Mouse (Mus musculus) hematopoietic stem cell, adult 5-6 weeks (primary cell): ENCODE measurements around the gene Eif4e2. TPM values are rescaled to one million over a fixed set of nuclear protein-coding genes. Genes with fewer than 3 reads are reported as not detected.

ENCODE experiments used
- ATAC-seq, 2 experiments: fragments of 125-278 bp in 1 of 2; replicated peaks in 1 of 2; 2 replicates each; pipeline ENCODE4 v1.8.0; 2016 to 2017; ENCODE audit warnings: inconsistent platforms in 2 of 2, mild to moderate bottlenecking in 2 of 2, moderate number of reproducible peaks in 2 of 2, low read depth in 1 of 2, moderate TSS enrichment in 1 of 2; ENCODE audit not compliant: low FRiP score in 2 of 2, poor library complexity in 2 of 2, severe bottlenecking in 2 of 2, insufficient read depth in 1 of 2, low TSS enrichment in 1 of 2
- total RNA-seq: library from RNA; stranded (forward); fragments of 172-1452, 232-1000 nt; gene quantifications from 2 replicates; pipeline ENCODE4 v1.2.3, GENCODE M21; 2017

The Eif4e2 gene
- 123 and 155 TPM in 2 replicates for total RNA-seq

GRCm38 (mm10) chr1:87213735-87214704 is at the start of gene Eif4e2:
TSS of gene Eif4e2 (plus strand) at chr1:87213914.
- peak; percentile 92 to 95 for ATAC-seq

- no peak for ATAC-seq
These were observed 49.4 kb upstream of the Eif4e2 start for GRCm38 (mm10) chr1:87164164-87164795.

DNA sequence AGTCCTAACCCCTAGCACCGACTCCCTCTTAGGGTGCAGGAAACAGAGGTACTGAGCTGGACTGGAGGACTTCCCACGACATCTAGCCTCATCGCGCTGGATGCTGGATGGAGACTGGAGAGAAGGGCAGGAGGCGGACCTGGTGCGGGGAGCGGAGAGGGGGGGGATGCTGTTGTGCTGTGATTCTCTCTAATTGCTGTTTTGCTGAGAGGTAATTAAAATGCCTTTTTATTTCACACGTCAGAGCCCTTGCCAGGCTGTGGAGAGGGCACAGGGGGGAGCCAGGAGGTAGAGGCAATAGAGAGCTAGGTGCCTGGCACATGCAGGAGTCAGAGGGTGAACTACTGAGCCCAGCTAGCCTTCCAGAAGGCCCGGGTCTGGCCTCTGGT is 48.9 kb upstream of the Eif4e2 start:
- ATAC-seq: no peak

DNA sequence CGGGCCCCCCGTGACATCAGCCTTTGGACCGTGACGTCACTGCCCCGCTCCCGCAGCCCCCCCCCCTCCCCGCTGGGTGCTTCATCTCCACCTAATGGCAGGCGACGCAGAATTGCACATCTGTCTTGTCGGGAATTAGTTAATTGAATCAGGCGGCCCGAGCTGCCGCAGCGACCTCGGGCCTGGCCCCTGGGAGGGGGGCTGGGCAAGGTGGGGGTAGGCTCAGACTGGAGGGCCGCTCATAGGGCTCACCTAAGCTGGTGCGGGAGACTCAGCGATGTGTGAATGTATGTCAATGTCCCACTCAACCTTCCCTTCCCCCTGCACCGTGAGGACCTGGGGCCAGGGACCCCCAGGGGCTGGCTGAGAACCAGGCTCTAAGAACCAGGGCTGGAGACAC is 43.3 kb upstream of the Eif4e2 start:
- no peak for ATAC-seq

- no peak for ATAC-seq
These were observed 42.4 kb upstream of the Eif4e2 start for GRCm38 (mm10) chr1:87171312-87171711.

DNA sequence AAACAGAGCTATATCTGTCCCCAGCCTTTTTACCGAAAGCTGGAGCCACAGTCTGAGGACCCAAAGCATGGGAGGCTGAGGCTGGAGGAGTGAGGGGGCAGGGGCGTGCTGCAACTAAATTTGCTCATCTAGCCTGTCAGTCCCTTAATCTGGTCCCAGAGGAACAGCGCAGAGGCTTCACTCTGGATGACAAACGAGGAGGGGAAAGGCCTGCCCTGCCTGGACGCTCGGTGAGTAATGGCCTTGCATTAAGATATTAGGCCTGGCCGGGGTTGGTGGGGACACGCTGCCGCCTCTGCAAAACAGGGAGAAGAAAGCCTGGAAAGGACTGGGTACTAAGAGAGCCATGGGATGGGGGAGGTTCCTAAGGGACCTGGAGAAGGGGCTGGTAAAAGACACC is 41.4 kb upstream of the Eif4e2 start:
- no peak for ATAC-seq

- ATAC-seq: peak in 1 of 2 experiments; percentile 51; a peak in 2 of 4 replicates
These were observed 39.4 kb upstream of the Eif4e2 start for GRCm38 (mm10) chr1:87174006-87174955.

DNA sequence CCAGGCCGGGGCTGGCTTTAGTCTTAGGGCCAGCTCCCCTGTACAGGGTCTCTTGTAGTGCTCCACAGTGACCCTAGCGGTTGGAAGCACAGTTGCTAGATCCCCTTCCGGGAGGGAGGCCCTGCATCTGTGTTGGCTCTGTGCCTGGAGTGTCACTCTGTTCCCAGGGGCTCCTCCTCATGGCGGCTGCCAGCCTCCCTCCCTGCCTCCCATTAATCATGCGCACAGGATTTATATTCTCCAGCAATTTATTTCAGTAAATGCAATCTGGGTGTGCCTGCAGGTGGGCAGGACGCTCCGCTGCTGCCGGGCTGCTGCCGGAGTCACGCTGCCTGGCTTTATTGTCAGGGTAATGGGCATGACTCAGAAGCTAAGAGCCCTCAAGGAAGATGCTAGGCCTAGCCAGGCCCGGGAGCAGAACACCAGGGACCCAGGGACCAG is 37.8 kb upstream of the Eif4e2 start:
- peak; percentile 73 to 80 for ATAC-seq

DNA sequence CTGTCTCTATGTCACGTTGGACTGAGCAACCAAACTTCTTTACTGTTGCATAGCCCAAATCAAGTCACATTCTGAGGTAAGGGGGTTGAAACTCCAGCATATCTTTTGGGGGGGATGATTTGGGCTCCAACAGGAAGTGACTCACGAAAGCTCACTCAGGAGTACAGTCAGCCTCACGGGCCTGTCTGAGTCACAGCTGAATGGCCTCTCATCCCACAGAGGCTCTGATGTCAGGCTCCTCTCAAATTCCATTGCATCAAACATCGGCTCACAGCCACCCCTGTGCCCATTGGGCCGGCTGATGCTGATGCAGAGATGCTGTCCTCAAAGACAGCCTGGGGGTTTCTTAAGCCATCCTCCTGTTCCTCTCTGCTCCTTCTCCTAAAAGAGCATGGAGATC is 32.8 kb upstream of the Eif4e2 start:
- no peak for ATAC-seq

GRCm38 (mm10) chr1:87183013-87183412 is 30.7 kb upstream of the Eif4e2 start, which contains the start of gene Prss56:
TSS of gene Prss56 (plus strand) at chr1:87183313.
- ATAC-seq: no peak

DNA sequence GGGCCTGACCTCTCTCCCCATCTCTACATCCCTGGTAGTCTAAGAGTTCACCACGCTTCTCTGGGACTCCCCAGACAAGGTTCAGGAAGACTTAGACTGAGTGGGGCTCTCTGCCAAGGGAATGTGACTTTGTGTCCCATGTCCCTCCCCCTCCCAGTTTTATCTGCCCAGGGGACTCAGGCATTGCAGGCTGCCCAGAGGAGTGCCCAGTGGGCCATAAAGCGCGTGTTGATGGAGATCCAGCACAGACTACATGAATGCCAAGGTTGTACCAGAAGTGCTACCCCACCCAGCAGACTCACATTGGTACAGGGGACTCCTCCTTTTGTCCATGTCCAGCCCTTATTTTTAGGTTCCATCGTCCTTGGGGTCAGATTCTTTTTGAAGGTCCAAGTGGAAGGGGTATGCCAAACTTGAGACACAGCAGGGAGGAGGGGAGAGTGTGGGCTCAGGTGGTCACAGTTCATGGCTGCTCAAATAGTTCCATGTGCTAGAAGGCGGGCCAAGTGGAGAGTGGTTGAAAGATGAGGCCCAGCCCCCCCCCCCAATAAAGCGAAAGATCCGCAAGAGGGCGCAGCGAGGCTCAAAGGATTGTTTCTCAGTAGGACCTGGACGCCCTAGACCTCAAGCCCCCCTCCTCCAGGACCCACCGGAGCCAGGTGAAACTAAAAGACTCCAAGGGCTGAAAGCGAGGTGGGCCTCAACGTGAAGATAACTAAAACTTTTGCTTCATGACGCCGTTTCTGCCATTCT is 29.5 kb upstream of the Eif4e2 start:
- no peak for ATAC-seq

DNA sequence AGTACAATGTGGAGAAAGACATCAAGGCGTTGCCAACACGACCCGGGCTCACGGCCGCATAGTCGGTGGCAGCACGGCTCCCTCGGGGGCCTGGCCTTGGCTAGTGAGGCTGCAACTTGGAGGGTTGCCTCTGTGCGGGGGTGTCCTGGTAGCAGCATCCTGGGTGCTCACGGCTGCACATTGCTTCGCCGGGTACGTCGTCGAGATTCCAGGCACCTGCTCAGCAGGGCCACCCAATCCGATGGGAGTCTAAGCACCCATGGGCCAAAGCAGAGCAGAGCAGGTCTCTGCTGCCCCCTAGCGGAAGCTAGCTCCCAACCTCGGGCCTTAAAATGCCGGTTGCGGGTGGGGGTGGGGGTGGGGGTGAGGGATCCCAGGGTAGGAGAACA is 29.0 kb upstream of the Eif4e2 start:
- ATAC-seq: peak; percentile 38 to 40; a peak in 2 of 4 replicates

- no peak for ATAC-seq
These were observed 28.2 kb upstream of the Eif4e2 start for GRCm38 (mm10) chr1:87185526-87185925.

- 0 out of 4 replicates have a peak, but pooled peaks of 1 of the 2 experiments have one; percentile 1 for ATAC-seq
These were observed 27.3 kb upstream of the Eif4e2 start for GRCm38 (mm10) chr1:87186261-87187036.

DNA sequence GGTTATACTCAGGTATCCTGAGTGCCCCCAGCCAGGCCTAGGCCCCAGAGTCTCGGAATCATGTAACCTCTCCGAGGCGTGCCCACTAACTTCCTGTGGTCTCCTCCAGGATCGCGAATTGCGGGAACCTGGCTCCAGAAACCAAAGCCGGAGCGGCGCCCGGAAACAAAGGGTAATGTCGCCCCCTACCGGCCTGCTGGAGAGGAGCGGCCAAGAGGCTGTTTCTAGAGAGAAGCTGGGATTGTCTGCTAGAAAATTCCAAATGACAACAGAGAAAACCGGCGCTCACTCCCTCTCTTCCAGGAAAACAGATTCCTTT is 26.7 kb upstream of the Eif4e2 start:
- ATAC-seq: peak in 1 of 2 experiments; percentile 41; a peak in 1 of 4 replicates

- ATAC-seq: no peak
These were observed 23.3 kb upstream of the Eif4e2 start, which contains the start of gene Chrnd for GRCm38 (mm10) chr1:87190429-87190828. TSS of gene Chrnd (plus strand) at chr1:87190607.
